Mouse (Mus musculus): ENCODE measurements around the gene Phka2. TPM values are rescaled to one million over a fixed set of nuclear protein-coding genes. Genes with fewer than 3 reads are reported as not detected.

Phka2 gene
- polyA plus RNA-seq, 1 experiment, result 8.2 TPM

DNA sequence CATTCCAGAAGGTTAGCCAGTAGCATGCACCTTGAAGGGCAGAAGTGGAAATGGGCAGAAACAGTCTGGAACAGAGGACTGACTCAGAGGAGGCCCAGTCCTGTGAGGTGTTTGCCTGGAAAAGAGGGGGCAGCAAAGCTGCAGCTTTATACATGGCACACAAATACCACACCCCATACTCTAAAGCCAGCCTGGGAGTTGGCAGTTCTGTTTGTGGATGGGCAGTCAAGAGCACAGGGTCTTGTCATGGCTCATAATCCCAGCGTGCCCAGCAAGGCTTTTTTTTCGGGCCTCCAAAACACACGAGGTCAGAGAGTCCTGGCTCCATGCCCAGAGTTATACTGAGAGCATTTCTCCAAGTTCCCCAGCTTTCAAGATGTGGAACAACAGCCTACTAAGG is 99.1 kb downstream of the Phka2 start:
- TF ChIP-seq CEBPB (IDR thresholded peaks at IDR 0.05; ENCODE audit: low read depth), result no peak
- TF ChIP-seq CTCF (IDR thresholded peaks at IDR 0.05; ENCODE audit: control insufficient read depth, insufficient read depth, insufficient read length), result no peak
- no peak for TF ChIP-seq MYOG (IDR thresholded peaks at IDR 0.05; ENCODE audit: control insufficient read depth, extremely low read depth, insufficient read length)
- no peak for TF ChIP-seq MAX (IDR thresholded peaks at IDR 0.05)
- TF ChIP-seq FOSL1 (IDR thresholded peaks at IDR 0.05; ENCODE audit: insufficient read depth, low read length, poor library complexity, severe bottlenecking), result no peak
- no peak for TF ChIP-seq USF1 (IDR thresholded peaks at IDR 0.05; ENCODE audit: low read depth)
- no peak for TF ChIP-seq MYOD1 (IDR thresholded peaks at IDR 0.05; ENCODE audit: control insufficient read depth, insufficient read length, low read depth)
- no peak overlapping the region for H3ac ChIP-seq (ENCODE audit: control insufficient read depth, insufficient read length, low read depth)

DNA sequence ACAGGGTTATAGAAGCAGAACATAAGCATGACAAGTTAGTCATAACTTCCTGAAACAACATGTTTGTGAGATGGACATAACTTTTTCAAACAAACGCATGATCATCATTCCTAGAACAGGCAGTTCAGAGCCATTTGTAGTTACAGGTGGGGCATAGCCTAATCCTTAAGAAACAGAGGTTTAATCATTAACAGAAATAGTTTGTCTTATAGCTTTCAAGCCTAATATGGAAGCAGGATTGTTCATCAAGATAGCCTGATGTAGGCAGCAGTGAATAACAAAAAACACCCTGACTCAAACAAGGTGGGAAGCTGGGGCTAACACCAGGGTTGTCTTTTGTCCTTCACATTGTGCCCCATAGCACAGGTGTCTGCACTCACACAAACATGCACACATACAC is 100.8 kb downstream of the Phka2 start:
- H3K4me3 ChIP-seq (ENCODE audit: insufficient read depth, poor library complexity, severe bottlenecking), result no peak overlapping the region
- no peak for TF ChIP-seq MAX (IDR thresholded peaks at IDR 0.05)
- H3K36me3 ChIP-seq (ENCODE audit: control insufficient read depth, insufficient read depth), result no peaks in the 10 kb centered on the region
- no peak overlapping the region for H3ac ChIP-seq (ENCODE audit: control insufficient read depth, insufficient read length, low read depth)
- no peaks in the 10 kb centered on the region for H3K27me3 ChIP-seq (ENCODE audit: control insufficient read depth, insufficient read depth, insufficient read length)
- H3K79me2 ChIP-seq (ENCODE audit: control insufficient read depth, insufficient read depth), result no peaks in the 10 kb centered on the region
- no peaks in the 10 kb centered on the region for H3K79me3 ChIP-seq (ENCODE audit: low read depth)

More for the DNA sequence above, 99.1 kb downstream of the Phka2 start:
- no peaks in the 10 kb centered on the region for H3K27me3 ChIP-seq (ENCODE audit: control insufficient read depth, insufficient read depth, insufficient read length)
- H3K36me3 ChIP-seq (ENCODE audit: control insufficient read depth, insufficient read depth), result no peaks in the 10 kb centered on the region
- no peaks in the 10 kb centered on the region for H3K79me3 ChIP-seq (ENCODE audit: low read depth)
- no peaks in the 10 kb centered on the region for H3K79me2 ChIP-seq (ENCODE audit: control insufficient read depth, insufficient read depth)
- no peak overlapping the region for H3K4me3 ChIP-seq (ENCODE audit: insufficient read depth, poor library complexity, severe bottlenecking)

DNA sequence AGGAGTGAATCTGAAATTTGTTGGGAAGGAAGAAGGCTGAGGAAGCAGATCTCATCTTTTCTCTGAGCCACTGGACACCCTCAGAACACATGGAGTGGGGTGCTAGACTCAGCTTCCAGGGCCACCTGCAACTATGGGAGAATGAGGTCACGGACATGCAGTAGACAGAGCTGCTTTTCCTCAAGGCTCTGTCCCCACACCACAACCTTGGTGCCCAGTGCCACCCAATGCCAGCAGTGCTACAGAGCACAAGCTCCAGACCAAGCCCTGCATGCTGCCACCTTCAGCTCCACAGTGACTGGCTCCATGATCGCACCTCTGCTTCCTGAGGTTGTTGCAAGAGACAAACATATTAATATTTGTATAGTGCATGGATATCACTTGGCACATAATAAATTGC is 101.3 kb downstream of the Phka2 start:
- Histone ChIP-seq H3K36me3 (ENCODE audit: control insufficient read depth, insufficient read depth) (no peaks in the 10 kb centered on the region), H3K4me3 (ENCODE audit: insufficient read depth, poor library complexity, severe bottlenecking) (no peak overlapping the region), H3K27me3 (ENCODE audit: control insufficient read depth, insufficient read depth, insufficient read length) (no peaks in the 10 kb centered on the region), H3ac (ENCODE audit: control insufficient read depth, insufficient read length, low read depth) (no peak overlapping the region), H3K79me3 (ENCODE audit: low read depth) (no peaks in the 10 kb centered on the region), H3K79me2 (ENCODE audit: control insufficient read depth, insufficient read depth) (no peaks in the 10 kb centered on the region)
- TF ChIP-seq MYOG (IDR thresholded peaks at IDR 0.05; ENCODE audit: control insufficient read depth, extremely low read depth, insufficient read length), result no peak
- TF ChIP-seq CEBPB (IDR thresholded peaks at IDR 0.05; ENCODE audit: low read depth), result no peak
- TF ChIP-seq USF1 (IDR thresholded peaks at IDR 0.05; ENCODE audit: low read depth), result no peak
- no peak for TF ChIP-seq FOSL1 (IDR thresholded peaks at IDR 0.05; ENCODE audit: insufficient read depth, low read length, poor library complexity, severe bottlenecking)
- TF ChIP-seq CTCF (IDR thresholded peaks at IDR 0.05; ENCODE audit: control insufficient read depth, insufficient read depth, insufficient read length), result no peak
- TF ChIP-seq MAX (IDR thresholded peaks at IDR 0.05), result no peak
- TF ChIP-seq MYOD1 (IDR thresholded peaks at IDR 0.05; ENCODE audit: control insufficient read depth, insufficient read length, low read depth), result no peak

DNA sequence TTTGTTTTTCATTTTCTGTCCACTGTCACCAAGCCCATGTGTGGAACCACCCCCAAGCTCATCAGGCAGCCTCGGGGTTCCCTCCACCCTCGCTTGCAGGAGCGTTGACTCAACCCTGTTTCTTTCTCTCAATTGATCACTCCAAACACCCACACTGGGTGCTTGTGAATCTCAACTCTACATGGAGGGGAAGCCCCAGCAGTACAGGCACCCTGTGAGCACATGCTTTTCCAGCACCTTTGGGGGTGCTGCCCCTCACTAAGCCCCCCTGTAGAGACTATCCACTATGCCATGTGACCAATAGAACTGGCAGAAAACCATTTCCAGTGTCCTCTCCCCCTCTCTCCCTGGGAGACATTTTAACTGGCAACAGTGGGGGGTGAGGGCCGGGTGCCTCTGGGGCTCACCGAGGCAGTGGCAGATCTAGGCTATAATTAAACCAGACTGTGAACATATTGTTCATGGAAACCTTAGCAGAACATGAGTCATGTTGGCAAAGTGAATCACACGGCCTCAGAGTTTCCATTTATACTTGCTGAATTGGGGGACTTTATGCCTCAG is 102.1 kb downstream of the Phka2 start:
- no peaks in the 10 kb centered on the region for H3K36me3 ChIP-seq (ENCODE audit: control insufficient read depth, insufficient read depth)
- H3K79me3 ChIP-seq (ENCODE audit: low read depth), result no peaks in the 10 kb centered on the region
- no peak overlapping the region for H3K4me3 ChIP-seq (ENCODE audit: insufficient read depth, poor library complexity, severe bottlenecking)
- H3K79me2 ChIP-seq (ENCODE audit: control insufficient read depth, insufficient read depth), result no peaks in the 10 kb centered on the region
- TF ChIP-seq USF1 (IDR thresholded peaks at IDR 0.05; ENCODE audit: low read depth) (no peak), CEBPB (IDR thresholded peaks at IDR 0.05; ENCODE audit: low read depth) (no peak), CTCF (IDR thresholded peaks at IDR 0.05; ENCODE audit: control insufficient read depth, insufficient read depth, insufficient read length) (no peak)
- H3K27me3 ChIP-seq (ENCODE audit: control insufficient read depth, insufficient read depth, insufficient read length), result no peaks in the 10 kb centered on the region
- no peak overlapping the region for H3ac ChIP-seq (ENCODE audit: control insufficient read depth, insufficient read length, low read depth)

DNA sequence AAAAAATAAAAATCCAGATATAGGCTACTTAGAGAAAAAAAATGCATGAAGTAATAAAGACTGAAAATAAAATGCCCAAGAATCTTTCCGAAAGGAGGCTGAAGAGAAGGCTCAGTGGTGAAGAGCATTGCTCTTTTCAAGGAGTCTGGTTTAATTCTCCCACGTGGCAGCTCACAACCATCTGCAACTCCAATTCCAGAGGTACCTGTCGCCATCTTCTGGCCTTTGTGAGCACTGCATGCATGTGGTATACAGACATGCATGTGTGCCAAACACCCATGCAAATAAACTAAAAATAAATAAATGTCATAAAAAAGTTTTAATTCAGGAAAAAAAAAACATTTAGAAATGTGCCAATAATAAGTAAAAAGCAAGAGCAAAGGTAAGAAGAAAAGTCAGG is 107.9 kb downstream of the Phka2 start:
- H3K27me3 ChIP-seq (ENCODE audit: control insufficient read depth, insufficient read depth, insufficient read length), result no peaks in the 10 kb centered on the region
- H3K36me3 ChIP-seq (ENCODE audit: control insufficient read depth, insufficient read depth), result no peaks in the 10 kb centered on the region
- H3K4me3 ChIP-seq (ENCODE audit: insufficient read depth, poor library complexity, severe bottlenecking), result no peak overlapping the region
- no peaks in the 10 kb centered on the region for H3K79me3 ChIP-seq (ENCODE audit: low read depth)
- H3K79me2 ChIP-seq (ENCODE audit: control insufficient read depth, insufficient read depth), result no peaks in the 10 kb centered on the region
- peak; percentile 27 for TF ChIP-seq CTCF (IDR thresholded peaks at IDR 0.05; ENCODE audit: control insufficient read depth, insufficient read depth, insufficient read length)
- TF ChIP-seq USF1 (IDR thresholded peaks at IDR 0.05; ENCODE audit: low read depth), result no peak
- peak; percentile 64 for TF ChIP-seq MAX (IDR thresholded peaks at IDR 0.05)
- H3ac ChIP-seq (ENCODE audit: control insufficient read depth, insufficient read length, low read depth), result no peak overlapping the region

DNA sequence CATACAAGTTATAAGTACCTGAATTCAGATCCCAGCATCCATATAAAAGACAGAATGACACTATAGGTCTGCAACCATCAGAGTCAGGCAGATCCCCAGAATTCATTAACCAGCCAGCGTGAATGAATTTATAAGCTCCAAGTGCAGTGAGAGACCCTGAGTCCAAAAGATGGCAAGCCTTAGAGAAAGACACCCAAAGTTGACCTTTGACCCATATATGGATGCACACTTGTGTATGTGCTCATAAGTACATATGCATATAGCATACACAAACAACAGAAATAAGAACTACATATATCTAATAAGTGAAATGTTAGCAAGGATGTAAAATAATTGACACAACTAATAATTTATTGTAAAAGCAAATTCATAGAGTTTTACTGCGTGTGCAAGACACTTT is 108.5 kb downstream of the Phka2 start:
- Histone ChIP-seq H3K4me3 (ENCODE audit: insufficient read depth, poor library complexity, severe bottlenecking) (no peak overlapping the region), H3K79me3 (ENCODE audit: low read depth) (no peaks in the 10 kb centered on the region), H3ac (ENCODE audit: control insufficient read depth, insufficient read length, low read depth) (no peak overlapping the region), H3K79me2 (ENCODE audit: control insufficient read depth, insufficient read depth) (no peaks in the 10 kb centered on the region), H3K36me3 (ENCODE audit: control insufficient read depth, insufficient read depth) (no peaks in the 10 kb centered on the region), H3K27me3 (ENCODE audit: control insufficient read depth, insufficient read depth, insufficient read length) (no peaks in the 10 kb centered on the region)
- no peak for TF ChIP-seq CTCF (IDR thresholded peaks at IDR 0.05; ENCODE audit: control insufficient read depth, insufficient read depth, insufficient read length)
- no peak for TF ChIP-seq USF1 (IDR thresholded peaks at IDR 0.05; ENCODE audit: low read depth)
- TF ChIP-seq CEBPB (IDR thresholded peaks at IDR 0.05; ENCODE audit: low read depth), result no peak
- TF ChIP-seq MAX (IDR thresholded peaks at IDR 0.05), result no peak
- TF ChIP-seq MYOG (IDR thresholded peaks at IDR 0.05; ENCODE audit: control insufficient read depth, extremely low read depth, insufficient read length), result no peak
- no peak for TF ChIP-seq MYOD1 (IDR thresholded peaks at IDR 0.05; ENCODE audit: control insufficient read depth, insufficient read length, low read depth)
- TF ChIP-seq FOSL1 (IDR thresholded peaks at IDR 0.05; ENCODE audit: insufficient read depth, low read length, poor library complexity, severe bottlenecking), result no peak
